Mouse (Mus musculus) gastrocnemius, postnatal 10 days (tissue): ENCODE results near the gene Actrt1. TPM values are rescaled to one million over a fixed set of nuclear protein-coding genes. Genes with fewer than 3 reads are reported as not detected.

Source experiments
- DNase-seq: peaks from one replicate; pipeline ENCODE4 v3.0.0; 2021; ENCODE audit warnings: mixed read lengths
- long read RNA-seq, 2 experiments: library from polyadenylated mRNA; stranded (forward); transcript quantifications; one replicate each; pipeline ENCODE4 v2.0.0; 2021
- total RNA-seq, 2 experiments: library from RNA; stranded (reverse); gene quantifications; 2 replicates each; pipeline ENCODE4 v1.2.3; 2021

Gene Actrt1
- total RNA-seq, result not detected
- long read RNA-seq, experiment 1, result 0 reads
- long read RNA-seq, experiment 2, result 0 reads

DNA sequence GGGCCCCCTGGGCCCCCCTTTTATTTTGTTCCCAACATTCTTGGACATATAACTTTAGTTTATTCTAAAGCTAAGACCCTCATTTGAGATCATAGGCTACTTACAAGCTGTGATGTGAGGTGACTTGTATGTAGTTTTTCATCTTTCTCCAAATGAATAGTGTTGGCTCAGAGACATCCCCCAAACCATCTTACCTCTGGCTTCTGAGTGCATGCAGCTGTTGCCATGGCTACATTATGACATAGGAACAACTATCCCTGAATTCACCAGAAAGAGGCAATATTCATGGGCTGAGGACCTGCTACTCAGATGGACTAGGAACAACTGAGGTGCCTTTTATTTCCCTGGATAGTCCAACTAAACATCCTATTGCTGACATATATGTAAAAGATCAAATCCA lies at the start of gene Actrt1:
Actrt1 (plus strand) TSS at position 301 of the 400 bp plus-strand sequence.
- no peak for DNase-seq

DNA sequence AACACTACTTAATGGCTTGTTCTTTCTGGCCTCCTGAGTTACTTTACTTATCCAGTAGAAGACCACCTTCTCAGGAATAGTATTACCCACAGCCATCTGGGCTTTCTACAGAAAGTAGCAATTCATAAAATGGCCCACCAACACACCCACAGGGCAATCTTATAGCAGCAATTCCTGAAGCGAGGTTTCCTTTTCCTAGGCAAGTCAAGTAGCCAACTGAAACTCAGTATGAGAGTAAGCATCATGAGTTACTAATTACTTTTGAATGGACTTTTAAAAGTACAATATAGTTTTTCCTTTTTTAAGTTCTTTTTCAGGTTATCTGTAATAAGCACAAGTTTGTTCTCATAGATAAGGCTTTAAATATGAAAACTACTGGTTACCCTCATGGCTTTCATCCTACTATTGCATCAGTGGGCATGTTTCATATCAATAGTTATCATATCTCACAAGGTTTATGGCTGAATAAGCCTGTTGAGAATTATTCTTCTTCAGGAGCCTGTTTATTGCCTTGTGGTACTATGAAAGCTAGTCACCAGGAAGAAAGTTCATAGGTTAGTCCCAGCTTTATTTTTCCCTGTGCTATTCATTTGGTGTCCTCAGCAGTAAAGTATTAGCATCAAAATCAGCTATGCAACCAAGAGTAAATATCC lies 2.8 kb downstream of the Actrt1 start:
- DNase-seq, result no peak
